Comparison of ENCODE assay signal across 7 mouse cellular contexts in the genomic region with DNA sequence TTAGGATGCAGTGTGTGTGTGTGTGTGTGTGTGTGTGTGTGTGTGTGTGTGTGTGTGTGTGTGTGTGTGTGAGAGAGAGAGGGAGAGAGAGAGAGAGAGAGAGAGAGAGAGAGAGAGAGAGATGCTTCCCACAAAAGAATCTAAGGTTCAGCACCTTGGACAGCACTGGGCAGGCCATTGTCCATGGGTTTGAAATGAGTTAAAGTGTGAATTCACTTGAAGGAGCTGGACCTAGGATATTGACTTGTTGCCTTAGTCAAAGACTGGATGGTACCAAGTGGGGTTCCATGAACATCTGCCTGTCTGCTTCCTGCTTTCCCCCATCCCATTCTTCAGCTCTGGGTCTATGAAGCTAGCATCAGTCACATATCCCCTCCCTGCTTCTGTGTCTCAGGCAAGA. TPM values are rescaled to one million over a fixed set of nuclear protein-coding genes. Genes with fewer than 3 reads are reported as not detected.
A peak's percentile ranks its signal among the peaks of the same experiment; 100 is the strongest.
DNase-seq lines count a peak whose midpoint lies in the region; ATAC-seq and TF ChIP-seq lines count a peak whose summit lies in the region.
"Not testable (repeated sequence)": the region's sequence is repeated elsewhere in the genome, so short reads cannot be mapped to it uniquely, and the experiment has no call there.

No protein-coding gene starts in this region.

- H3K27me3 ChIP-seq in forebrain, postnatal 0 days (ENCODE audit: insufficient read depth, low read length); kidney, postnatal 0 days (ENCODE audit: insufficient read depth, low read length); lung, postnatal 0 days (replicated peaks; ENCODE audit: insufficient read depth, low read length); myocyte (ENCODE audit: control insufficient read depth, insufficient read depth, insufficient read length): not testable (repeated sequence)

- not testable (repeated sequence) for TF ChIP-seq EP300 in lung, postnatal 0 days (IDR thresholded peaks at IDR 0.05)

- not testable (repeated sequence) for H3K36me3 ChIP-seq in forebrain, postnatal 0 days (ENCODE audit: insufficient read depth); kidney, postnatal 0 days (ENCODE audit: insufficient read depth, low read length); lung, postnatal 0 days (ENCODE audit: insufficient read depth, low read length); myocyte (ENCODE audit: control insufficient read depth, insufficient read depth)

- not testable (repeated sequence) for H3K4me3 ChIP-seq in forebrain, postnatal 0 days (ENCODE audit: low read depth, low read length); kidney, postnatal 0 days (replicated peaks; ENCODE audit: low read depth, low read length); lung, postnatal 0 days (ENCODE audit: low read depth, low read length); myocyte

- not testable (repeated sequence) for TF ChIP-seq POLR2A in myocyte (IDR thresholded peaks at IDR 0.05; ENCODE audit: insufficient read length, low read depth)

- not testable (repeated sequence) for TF ChIP-seq CTCF in forebrain, postnatal 0 days (IDR thresholded peaks at IDR 0.05; ENCODE audit: low read depth); kidney, postnatal 0 days (IDR thresholded peaks at IDR 0.05; ENCODE audit: low read depth); lung, postnatal 0 days (IDR thresholded peaks at IDR 0.05)

- peak; percentile 8 for DNase-seq in CD4-positive, CD25-positive, alpha-beta regulatory T cell, adult 2 months (ENCODE audit: low read depth, low spot score)
- DNase-seq in adrenal gland, postnatal 10 days = peak; percentile 22
- DNase-seq in embryo, embryonic 11 days = peak; percentile 79
- not testable (repeated sequence) for DNase-seq in forebrain, postnatal 0 days
- DNase-seq in kidney, postnatal 0 days (ENCODE audit: low spot score) = peak; percentile 74
- DNase-seq in lung, postnatal 0 days (ENCODE audit: low spot score) = peak; percentile 22

- H3K4me1 ChIP-seq in forebrain, postnatal 0 days (ENCODE audit: insufficient read depth); kidney, postnatal 0 days (replicated peaks; ENCODE audit: insufficient read depth, low read length); lung, postnatal 0 days (ENCODE audit: insufficient read depth, low read depth, low read length): not testable (repeated sequence)

- not testable (repeated sequence) for H3K9me3 ChIP-seq in forebrain, postnatal 0 days (ENCODE audit: low read length); kidney, postnatal 0 days (replicated peaks; ENCODE audit: low read length); lung, postnatal 0 days (ENCODE audit: low read length)

- not testable (repeated sequence) for H3K9ac ChIP-seq in forebrain, postnatal 0 days; kidney, postnatal 0 days (ENCODE audit: low read depth, low read length); lung, postnatal 0 days (replicated peaks; ENCODE audit: low read depth)

- ATAC-seq in forebrain, postnatal 0 days = 0 out of 2 replicates have a peak, but pooled peaks have one; percentile 32
- not testable (repeated sequence) for ATAC-seq in kidney, postnatal 0 days (replicated peaks; ENCODE audit: low FRiP score, low read depth); lung, postnatal 0 days

- not testable (repeated sequence) for H3ac ChIP-seq in myocyte (ENCODE audit: control insufficient read depth, insufficient read length)

- H3K27ac ChIP-seq in forebrain, postnatal 0 days (ENCODE audit: low read depth, low read length) = peak overlapping the region; percentile 60; the same call in 1 of the 2 replicates
- not testable (repeated sequence) for H3K27ac ChIP-seq in kidney, postnatal 0 days; lung, postnatal 0 days (ENCODE audit: low read length)

- H3K79me2 ChIP-seq in myocyte (ENCODE audit: control insufficient read depth, insufficient read depth) = not testable (repeated sequence)

- not testable (repeated sequence) for H3K4me2 ChIP-seq in forebrain, postnatal 0 days (ENCODE audit: low read depth); kidney, postnatal 0 days (ENCODE audit: low read length); lung, postnatal 0 days (replicated peaks; ENCODE audit: low read depth, low read length); myocyte (ENCODE audit: low read depth)

TF ChIP-seq in myocyte, 11 proteins besides CTCF, POLR2A, EP300 and RAD21:
- peak; percentile 79 for TF ChIP-seq REST (IDR thresholded peaks at IDR 0.05; ENCODE audit: insufficient read depth, insufficient read length)

RNA-seq across cellular contexts. Expression of gene Coa6, which starts 17.8 kb away (rescaled TPM):
- total RNA-seq in adrenal gland, postnatal 10 days (2021) = 10 to 100 TPM; 30.3 to 33.6 TPM
- 22.2 and 33.7 TPM in 2 replicates for total RNA-seq in forebrain, postnatal 0 days (2014; rRNA removed)
- 37.3 and 41.1 TPM in 2 replicates for polyA plus RNA-seq in forebrain, postnatal 0 days (2015; fragmentation: Nextera tagmentation; extraction: Ambion mirVana)
- 92.5 and 102 TPM in 2 replicates for polyA plus RNA-seq in kidney, postnatal 0 days (2015; fragmentation: Nextera tagmentation; extraction: Ambion mirVana)
- 53.4 and 53.5 TPM in 2 replicates for polyA plus RNA-seq in lung, postnatal 0 days (2015; fragmentation: Nextera tagmentation; extraction: Ambion mirVana)
- polyA plus RNA-seq in myocyte (2012; fragmentation: generic; extraction: Trizol) = 29.3 TPM
